Mouse (Mus musculus) cerebellum, adult (tissue): ENCODE data around the gene Anks3.
A peak's percentile ranks its signal among the peaks of the same experiment; 100 is the strongest.

ENCODE experiments used
- ATAC-seq: cut with Nextera tagmentation; 2 replicates; pipeline ENCODE4 v1.9.2; 2017; ENCODE audit warnings: mild to moderate bottlenecking, moderate library complexity, mixed read lengths; ENCODE audit not compliant: insufficient number of reproducible peaks, low FRiP score, low TSS enrichment

Gene Anks3

DNA sequence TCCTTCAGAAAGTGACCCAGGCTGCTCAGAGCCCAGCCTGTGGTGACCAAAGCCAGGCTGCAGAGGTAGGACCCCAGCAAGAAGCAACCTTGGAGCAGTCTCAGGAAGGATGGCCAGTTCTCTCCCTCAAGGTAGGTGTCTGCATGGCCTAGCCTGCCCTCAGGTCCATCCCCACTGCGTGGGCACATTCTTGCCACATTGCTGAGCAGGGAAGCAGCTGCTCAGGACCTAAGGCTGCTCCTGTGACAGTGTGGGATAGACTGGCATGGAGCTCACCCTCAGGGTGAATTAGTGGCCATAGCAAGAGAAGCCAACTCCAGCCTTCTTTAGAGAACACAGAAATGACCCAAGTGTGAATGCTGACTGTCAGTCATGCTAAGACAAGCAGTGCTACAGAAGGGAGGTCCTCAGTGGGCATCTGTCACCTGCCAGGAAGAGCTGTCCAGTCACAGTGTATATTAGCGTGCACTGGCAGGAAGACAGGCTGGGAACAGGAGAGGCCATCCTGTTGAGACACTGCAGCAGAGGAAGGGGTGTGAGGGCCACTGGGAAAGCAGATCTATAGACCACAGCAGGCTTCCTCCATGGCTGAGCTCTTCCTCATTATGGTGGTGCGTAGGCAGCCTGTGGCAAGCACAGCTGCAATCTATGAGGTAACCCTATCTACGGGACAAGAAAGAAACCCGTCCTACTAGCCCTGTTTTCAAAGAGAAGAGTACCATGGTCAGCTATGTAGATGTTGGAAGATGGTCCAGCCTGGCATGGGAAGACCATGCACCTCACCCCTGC is 5.2 kb upstream of the Anks3 start:
- no peak for ATAC-seq

DNA sequence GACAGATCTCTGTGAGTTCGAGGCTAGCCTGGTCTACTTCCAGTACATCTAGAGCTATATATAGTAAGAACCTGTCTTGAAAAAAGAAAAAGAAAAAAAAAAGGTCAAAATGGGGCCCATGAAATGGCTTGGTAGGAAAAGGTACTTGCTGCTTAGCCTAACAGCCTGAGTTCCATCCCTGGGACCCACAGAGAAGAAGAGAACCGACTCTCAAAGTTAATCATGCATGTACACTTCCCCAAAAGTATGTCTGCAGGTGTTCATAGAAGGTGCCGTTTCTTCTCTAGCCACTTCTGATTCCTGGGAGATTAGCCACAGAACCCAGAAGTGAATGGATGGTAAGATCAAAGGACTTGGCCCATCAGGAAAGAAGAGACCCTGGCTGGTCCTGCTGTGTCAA is 4.4 kb upstream of the Anks3 start:
- no peak for ATAC-seq

DNA sequence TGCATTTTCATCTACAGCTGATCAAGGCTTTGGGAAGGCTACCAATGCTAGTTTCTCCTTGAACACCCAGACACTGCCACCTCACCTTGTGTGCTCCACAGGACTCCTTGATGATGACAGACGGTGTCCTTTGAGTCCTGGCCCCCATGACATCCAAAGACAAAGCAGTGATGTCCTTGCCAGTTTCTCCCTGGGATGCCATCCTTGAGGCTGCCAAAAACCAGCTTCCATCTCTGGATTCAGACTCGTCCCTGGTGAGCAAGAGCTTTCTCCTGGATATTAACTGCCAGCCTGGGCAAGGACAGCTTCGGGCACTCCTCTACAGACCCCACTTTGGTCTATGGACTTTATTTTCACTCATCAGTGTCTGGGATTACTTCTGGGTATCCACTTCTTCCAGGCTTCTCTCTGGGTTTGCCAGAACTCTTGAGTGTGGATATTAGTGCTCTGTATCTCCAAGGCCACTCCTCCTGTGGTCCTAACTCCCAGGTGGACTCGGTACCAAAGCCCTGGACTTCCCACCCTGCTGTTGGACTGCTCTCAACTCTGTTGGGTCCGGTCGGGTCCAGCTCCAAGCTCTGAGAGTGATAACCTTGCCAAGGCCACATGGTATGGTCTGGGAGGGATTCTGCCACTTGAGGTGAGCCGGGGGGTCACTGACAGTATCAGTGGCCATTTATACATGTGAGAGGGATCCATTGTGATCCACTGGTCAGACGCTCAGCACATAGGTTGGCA is 1.6 kb upstream of the Anks3 start:
- no peak for ATAC-seq

DNA sequence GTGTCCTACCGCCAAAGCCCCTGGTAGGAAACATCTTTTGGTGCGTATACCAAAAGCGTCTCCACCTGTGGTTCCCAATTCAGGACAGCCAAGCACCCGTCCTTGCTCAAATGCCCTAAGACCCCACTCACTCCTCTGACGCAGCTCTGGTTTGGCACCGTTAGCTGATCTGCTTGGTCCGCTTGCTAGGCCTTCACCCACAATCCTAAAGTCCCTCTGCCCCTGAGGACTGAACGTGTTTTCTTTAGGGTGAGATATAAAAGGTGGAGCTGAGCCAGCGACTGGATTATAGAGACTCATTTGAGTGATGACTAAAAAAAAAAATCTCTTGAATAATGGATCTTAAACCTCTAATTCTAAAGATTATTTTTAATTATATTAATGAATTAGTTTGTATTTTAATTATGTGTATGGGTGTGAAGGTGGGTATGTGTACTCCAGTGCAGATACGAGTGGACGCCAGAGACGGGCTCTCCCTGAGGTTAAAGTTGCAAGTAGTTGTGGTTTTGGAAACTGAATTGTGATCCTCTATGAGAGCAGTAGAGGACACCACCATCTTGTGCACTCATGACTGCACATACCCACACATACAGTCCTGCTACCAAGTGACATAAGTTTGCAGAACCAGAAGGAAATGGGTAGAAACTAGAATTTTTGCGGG is 856 bp upstream of the Anks3 start:
- ATAC-seq: no peak

DNA sequence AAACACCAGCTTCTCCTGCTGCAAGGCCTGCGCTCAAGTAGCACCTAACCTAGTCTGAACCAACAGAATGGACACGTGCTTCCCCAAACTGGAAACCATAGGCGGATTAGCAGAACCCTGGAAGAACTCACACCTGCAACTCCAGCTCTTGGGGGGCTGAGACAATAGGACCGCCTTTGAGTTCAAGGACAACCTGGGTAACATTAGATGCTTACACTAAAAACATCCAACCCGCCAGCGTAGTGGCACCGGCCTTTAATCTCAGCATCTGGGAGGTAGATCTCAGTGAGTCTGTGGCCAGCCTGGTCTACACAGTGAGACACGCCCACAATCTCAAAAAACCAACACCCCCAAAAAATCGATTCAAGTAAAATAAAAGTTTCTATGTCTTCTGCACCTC is 659 bp downstream of the Anks3 start:
- ATAC-seq: no peak

DNA sequence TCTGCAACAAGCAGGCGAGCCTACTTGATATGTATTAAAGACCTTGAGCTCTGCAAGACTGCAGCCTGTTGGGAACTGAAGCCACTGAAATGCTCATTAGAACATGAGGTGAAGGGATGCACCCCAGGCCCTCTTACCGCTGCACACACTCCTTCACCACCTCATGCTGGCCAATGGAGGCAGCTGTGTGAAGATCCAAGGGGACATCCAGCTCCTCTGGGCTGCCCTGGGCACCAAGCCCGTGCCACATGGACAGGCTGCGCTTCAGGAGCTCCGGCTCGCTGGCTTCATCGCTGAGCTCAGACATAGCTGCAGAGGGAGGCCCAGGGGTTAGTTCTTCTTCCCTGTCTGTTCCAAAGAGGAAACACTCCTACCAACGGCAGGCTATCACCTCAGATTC is 3.7 kb downstream of the Anks3 start:
- ATAC-seq: no peak

DNA sequence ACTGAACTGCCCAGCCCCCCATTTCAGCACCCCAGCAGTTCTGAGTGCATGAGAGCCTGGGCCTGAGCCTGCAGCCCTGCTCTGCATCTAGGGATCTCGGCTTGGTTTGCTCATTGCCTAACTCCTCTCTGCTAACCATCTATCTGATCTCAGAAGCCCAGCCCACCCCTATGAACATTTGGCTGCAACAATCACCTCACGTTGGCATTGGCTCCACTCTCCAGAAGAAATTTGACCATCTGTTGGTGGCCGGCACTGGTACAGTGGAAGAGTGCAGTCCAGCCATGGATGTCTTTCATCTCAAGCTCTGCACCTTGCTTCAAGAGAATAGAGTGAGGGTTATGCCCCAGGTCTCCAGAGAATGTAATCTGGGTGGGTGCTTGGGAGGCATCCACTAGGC is 6.6 kb downstream of the Anks3 start:
- peak; percentile 74 for ATAC-seq

DNA sequence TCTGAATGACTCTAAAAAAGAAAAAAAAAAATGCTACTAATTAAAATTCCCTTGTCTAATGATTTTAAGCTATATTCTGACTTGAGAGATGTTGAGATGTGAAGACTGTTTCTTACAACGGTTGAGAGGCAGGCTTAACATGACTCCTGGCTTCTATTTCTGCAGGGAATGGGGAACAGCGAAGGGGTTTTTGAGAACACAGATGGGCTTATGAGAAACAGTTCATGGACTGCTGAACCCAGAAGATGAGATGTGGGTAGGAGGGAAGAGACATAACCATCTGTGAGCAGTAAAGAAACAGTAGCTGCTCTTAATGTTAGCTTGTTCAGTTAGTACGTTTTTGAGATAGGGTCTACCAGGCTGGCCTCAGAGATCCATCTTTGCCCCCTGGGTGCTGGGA is 7.4 kb downstream of the Anks3 start:
- ATAC-seq: no peak

DNA sequence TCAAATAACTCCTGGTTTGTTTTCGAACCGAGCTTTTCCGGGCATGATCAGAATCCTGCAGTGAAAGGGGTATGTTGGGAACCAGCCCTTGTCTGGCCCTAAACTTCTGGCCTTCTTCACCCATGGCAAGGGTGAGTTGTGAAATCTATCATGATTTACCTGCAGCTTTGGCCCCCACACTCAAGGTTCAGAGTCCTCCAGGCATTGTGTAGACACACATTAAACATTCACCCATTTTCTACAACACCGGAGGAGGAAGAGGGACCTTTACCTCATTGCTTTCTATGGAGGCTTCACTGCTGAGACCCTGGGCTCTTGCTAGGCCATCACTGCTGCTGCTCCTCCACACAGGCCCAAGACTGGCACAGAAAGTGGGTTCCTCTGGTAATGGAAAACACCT is 16.6 kb downstream of the Anks3 start:
- no peak for ATAC-seq

DNA sequence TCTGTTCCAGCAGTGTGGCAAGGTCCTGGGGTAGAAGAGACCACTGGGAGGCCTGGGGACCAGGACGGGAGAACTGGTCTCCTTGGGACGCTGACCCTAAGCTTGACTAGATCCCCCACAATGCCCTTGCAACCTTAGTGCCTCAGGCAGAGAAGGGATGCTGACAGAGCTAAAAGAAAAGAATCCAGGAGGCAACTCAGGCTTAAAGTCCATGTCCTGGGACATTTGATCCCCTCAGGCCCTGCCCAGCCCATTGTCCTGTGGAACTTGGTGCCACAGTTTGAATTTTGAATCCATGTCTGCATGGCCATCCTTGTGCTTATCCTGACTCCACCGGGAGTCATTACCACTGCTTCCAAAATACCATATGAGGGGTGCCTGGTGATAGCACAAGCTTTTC is 17.9 kb downstream of the Anks3 start:
- no peak for ATAC-seq

DNA sequence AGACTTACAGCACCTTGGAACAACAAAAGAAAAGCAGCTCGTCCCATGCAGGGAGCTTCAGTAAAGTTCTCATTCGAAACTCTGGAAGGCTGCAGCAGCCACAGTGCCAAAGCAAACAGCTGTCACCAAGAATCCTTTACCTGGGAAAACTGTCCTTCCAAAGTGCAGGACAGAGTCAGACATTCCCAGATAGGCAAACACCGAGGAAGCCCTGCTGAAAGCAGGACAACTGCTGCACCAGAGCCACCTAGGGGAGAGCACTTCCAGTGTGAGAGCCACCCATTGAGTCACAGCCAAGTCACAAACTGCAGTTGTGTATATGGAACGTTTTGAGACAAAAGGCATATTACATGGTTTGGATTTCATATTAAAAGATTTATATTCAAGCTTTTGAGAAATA is 18.6 kb downstream of the Anks3 start:
- no peak for ATAC-seq

DNA sequence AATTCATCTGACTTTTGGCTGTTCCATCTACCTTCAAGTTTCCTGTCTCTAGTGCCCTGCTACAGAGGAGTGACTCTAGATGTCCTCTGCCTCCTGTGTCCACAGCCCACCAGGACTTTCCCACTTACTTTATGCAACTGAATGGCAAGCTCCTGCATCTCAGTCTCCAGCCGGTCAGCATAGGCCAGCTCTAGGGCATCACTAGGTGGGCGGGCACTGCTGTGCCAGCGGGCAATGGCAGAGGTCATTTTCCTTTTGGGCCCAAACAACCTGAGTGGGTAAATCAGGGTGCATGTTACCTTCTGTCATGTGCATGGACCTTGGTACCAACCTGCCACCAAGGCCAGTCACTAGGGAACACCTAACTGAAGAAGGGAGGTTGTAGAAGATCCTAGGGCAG is 20.6 kb downstream of the Anks3 start:
- no peak for ATAC-seq

DNA sequence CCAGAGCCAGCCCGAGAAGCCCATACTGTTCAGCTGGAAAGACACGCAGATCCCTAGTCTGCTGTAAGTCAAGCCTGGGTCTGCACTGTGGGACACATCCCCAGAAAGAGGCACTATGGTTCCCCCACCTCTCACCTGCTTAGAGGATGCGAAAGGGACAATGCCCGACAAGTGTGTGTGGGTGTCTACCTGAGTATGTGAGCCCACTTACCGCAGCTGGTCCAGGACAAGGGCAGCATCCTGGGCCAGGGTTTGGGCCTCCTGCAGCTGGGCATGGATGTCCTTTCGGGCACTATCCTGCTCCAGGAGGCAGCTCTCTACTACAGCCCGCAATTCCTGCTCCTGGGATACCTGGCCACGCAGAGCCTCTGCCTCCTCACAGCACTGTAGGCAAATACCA is 21.1 kb downstream of the Anks3 start:
- no peak for ATAC-seq

DNA sequence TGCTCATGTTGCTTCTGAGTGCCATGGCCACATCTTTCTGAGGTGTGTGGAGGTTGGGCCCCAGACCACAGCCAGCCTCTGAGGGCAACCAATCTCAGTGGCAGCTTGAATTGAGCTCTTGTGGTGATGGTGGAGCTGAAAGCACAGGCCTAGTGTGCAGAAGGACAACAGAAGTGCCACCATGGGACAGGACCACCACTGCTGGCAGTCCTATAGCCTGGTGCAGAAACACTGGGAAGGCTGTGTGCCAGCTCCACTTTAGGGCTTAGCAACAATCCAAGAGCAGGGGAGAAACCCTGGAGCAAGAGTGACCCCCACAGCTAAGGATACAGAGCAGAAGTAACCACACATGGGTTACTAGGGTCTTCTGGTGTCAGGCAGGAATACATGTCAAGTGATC is 23.0 kb downstream of the Anks3 start:
- ATAC-seq: no peak

DNA sequence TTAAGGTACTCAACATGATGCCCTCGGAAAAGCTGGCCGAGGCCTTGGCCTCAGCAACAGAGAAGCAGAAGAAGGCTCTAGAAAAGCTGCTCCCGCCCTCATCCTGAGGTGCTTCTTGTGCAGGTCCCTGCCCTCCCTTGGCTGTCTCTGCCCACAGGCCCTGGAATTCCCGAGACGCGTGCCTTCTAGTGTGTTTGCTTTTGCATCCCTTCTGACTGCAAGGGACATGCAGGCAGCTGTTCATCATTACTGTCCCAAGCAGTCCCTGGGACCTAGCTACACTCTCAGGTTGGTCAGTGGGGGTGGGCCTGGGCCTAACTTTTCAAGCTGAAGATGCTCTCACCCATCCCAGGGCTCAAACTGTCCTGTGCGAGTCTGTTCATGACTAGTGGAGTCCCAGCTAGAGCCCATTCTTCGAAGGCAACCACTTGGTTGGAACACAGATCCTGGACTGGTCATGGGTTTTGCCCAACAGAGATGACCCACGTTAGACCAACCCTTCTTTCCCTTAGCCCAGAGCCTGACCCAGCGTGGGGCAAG is 23.6 kb downstream of the Anks3 start:
- no peak for ATAC-seq

DNA sequence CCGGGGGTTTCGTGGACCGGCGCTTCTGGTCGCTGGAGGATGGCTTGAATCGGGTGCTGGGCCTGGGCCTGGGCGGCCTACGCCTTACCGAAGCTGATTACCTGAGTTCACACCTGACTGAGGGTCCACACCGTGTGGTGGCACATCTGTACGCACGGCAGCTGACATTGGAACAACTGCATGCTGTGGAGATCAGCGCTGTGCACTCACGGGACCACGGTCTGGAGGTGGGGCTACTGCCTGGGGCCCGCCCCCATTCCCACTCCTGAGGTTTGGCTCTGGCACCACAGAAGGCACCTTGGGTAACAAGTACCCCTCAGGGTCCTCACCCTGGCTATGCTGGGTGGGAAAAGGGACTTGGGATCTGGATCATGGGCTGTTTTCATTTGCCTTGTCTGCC is 24.6 kb downstream of the Anks3 start:
- ATAC-seq: peak; percentile 5; the same call in 1 of the 2 replicates

DNA sequence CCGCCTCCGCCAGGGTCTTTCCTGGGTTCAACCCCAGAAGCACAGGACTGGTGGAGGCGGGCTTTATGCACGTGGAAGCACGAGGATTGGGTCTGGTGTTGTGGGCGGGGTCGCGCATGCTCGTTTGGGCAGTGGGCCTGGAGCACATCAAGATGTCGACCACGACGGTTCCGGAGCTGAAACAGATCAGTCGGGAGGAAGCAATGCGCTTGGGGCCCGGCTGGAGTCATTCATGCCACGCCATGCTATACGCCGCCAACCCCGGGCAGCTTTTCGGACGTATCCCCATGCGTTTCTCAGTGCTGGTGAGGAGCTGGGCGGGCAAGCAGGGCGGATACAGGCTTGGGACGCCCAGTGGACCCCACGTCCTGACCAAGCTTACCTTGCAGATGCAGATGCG is 25.0 kb downstream of the Anks3 start:
- peak; percentile 88 for ATAC-seq

DNA sequence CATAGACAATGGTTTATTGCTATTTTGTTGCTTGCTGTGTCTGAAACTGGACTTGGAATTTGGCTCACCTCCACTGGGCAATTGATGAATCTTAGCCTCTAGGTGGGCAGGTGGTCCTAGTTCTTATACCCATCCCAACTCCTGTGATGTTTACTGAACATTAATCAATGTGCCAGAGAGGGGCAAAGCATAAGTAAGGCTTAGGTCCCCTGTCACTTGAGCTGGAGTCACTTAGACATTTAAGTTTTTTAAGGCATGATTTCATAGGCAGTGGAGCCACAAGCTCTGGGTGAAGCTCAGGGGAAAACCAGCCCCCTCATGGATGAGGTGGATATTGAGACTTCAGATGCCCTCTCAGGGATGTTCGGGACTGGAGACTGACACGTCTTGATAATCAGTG is 25.5 kb downstream of the Anks3 start, which contains the start of gene Nudt16l1:
Nudt16l1 (plus strand) TSS at position 301 of the 400 bp plus-strand sequence.
- ATAC-seq: no peak; the same call in 1 of the 2 replicates

DNA sequence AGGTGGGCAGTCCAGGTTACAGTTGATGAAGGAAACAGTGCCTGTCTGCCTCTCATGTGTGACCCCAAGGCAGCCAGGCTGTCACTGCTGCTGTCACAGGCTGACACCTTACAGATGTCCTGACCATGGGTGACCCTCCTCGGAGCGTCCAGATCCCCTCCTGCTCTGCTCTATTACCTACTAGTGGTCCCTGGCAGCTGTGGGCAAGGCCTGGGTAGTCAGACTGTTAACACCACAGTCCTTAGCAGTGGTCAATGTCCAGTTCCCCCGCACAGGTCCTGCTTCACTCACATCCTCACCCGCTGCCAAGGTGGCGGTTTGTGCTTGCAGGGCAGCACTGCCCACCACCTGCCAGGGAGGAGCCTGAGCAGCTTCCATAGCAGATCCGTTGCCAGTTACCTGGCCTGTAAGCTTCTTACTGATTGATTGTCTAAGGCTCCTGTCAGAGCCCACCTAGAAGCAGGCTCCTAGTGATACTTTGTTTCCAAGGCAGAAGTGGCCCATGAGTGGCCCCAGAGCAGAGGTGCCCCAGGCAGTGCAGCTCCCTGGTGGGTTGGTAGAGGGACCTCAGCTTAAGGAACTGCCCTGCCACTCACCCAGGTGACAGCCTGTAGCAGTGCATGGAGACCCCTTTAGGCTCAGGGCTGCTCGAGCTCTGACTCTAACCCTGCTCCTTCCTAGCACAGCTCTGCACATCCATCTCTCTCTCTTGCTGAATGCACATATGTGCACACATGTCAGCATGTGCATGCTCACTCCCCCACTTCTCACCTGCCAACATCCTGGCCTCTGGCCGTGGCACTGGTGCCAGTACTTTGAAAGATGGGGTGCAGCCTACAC is 26.4 kb downstream of the Anks3 start:
- no peak for ATAC-seq
